Mouse (Mus musculus) CH12.LX (cell line): ENCODE results near the gene Arhgef28.

ENCODE experiments used
- BHLHE40 ChIP-seq: IDR thresholded peaks from 2 replicates; pipeline ENCODE4 v1.6.1; 2011; ENCODE audit warnings: mild to moderate bottlenecking, low read depth, low read length, improper control_type of control experiment
- CTCF ChIP-seq, 2 experiments: IDR thresholded peaks in 1 of 2; conservative IDR thresholded peaks in 1 of 2; 2 replicates each; pipeline ENCODE4 v1.5.1; 2011 to 2012; ENCODE audit warnings: low read depth in 2 of 2, low read length in 2 of 2, improper control_type of control experiment in 1 of 2, inconsistent platforms in 1 of 2, mild to moderate bottlenecking in 1 of 2, moderate library complexity in 1 of 2
- HCFC1 ChIP-seq: IDR thresholded peaks from 2 replicates; pipeline ENCODE4 v1.6.1; 2012; ENCODE audit warnings: low read depth, mild to moderate bottlenecking, inconsistent platforms, low read length, improper control_type of control experiment
- MAX ChIP-seq: IDR thresholded peaks from 2 replicates; pipeline ENCODE4 v1.6.1; 2011; ENCODE audit warnings: low read length, improper control_type of control experiment
- POLR2A ChIP-seq: IDR thresholded peaks from 2 replicates; pipeline ENCODE4 v1.6.1; 2011; ENCODE audit warnings: low read depth, mild to moderate bottlenecking, improper control_type of control experiment, low read length
- RCOR1 ChIP-seq: conservative IDR thresholded peaks from 2 replicates; pipeline ENCODE4 v1.6.1; 2012; ENCODE audit warnings: low read depth, mild to moderate bottlenecking, inconsistent platforms, low read length, improper control_type of control experiment
- SIN3A ChIP-seq: IDR thresholded peaks from 2 replicates; pipeline ENCODE4 v1.6.1; 2012; ENCODE audit warnings: low read length, improper control_type of control experiment, inconsistent platforms
- ZMIZ1 ChIP-seq: IDR thresholded peaks from 2 replicates; pipeline ENCODE4 v1.6.1; 2012; ENCODE audit warnings: low read depth, mild to moderate bottlenecking, inconsistent platforms, low read length, improper control_type of control experiment

- TF ChIP-seq SIN3A, result no peak
- TF ChIP-seq BHLHE40, result no peak
- TF ChIP-seq ZMIZ1, result no peak
- no peak for TF ChIP-seq CTCF (conservative IDR thresholded peaks at IDR 0.05 in 1 of 2, IDR thresholded peaks at IDR 0.05 in 1 of 2; ENCODE audit: low read depth in 2 of 2, low read length in 2 of 2)
- no peak for TF ChIP-seq POLR2A
- no peak for TF ChIP-seq HCFC1
- TF ChIP-seq RCOR1, result no peak
- no peak for TF ChIP-seq MAX
Measured at GRCm38 (mm10) chr13:98011931-98012341, 194.3 kb downstream of the Arhgef28 start.
